Comparison of ENCODE assay signal across 17 mouse cellular contexts in the genomic region with DNA sequence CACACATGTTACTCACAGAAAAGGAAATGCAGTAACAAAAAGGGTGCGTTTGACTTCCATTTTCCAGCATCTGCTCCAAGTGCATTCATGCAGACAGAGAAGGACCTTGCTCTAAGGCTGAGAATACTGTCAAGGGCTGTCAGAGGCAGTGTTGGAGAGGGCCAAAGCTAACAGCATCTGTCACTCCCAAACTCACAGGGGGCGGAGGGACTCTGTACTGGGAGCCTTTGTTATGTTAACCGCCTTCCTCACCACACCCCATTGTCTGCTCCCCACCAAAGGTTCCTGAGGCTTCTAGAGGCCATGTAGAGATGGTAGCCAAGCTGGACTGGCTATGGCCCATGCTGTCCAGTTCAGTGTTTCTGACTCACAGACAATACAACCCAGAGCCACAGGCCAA.
DNase-seq lines count a peak whose midpoint lies in the region; ATAC-seq and TF ChIP-seq lines count a peak whose summit lies in the region.
"Had no signal": no experiment of that assay in that cellular context is flagged by ENCODE, and none has a peak within 500 bp of the region (broad histone marks: within the 10 kb centered on the region; RNA-seq: fewer than 3 reads in every experiment).

No protein-coding gene starts in this region.

- DNase-seq in brain, embryonic 14.5 days (ENCODE audit: low read depth) = peak; percentile 72
- DNase-seq in forebrain, embryonic 10.5 days (ENCODE audit: extremely low spot score, low spot score) = no peak
- DNase-seq in hindbrain, embryonic 14.5 days (ENCODE audit: low spot score) = no peak
- DNase-seq in retina, embryonic 14.5 days (ENCODE audit: low spot score) = peak; percentile 46
- DNase-seq in left cerebral cortex, adult 11 months (ENCODE audit: low spot score) = no peak
- DNase-seq in gastrocnemius, adult 2 months = no peak
- DNase-seq in left cerebral cortex, adult 9 months (ENCODE audit: low spot score in 2 of 2) = no peak
- DNase-seq: adrenal gland, adult 8-10 months; cerebellum, adult 9-11 months; left cerebral cortex, postnatal 4 days; thymus, adult 18-20 months had no signal

- TF ChIP-seq CTCF in brain, embryonic 14.5 days (IDR thresholded peaks at IDR 0.05; ENCODE audit: borderline replicate concordance, extremely low read depth, insufficient read depth, insufficient read length) = no peak
- no peak for TF ChIP-seq CTCF in gastrocnemius, adult 2 months (IDR thresholded peaks at IDR 0.05)

- intact Hi-C loops in gastrocnemius, adult 2 months (cut with DNase I) = no loop called here

- H3K9me3 ChIP-seq in forebrain, embryonic 10.5 days = 0 out of 2 replicates have a peak, but pooled peaks cover 5% of the 10 kb centered on the region
- H3K9me3 ChIP-seq in hindbrain, embryonic 14.5 days (ENCODE audit: control insufficient read depth, low read length) = 0 out of 2 replicates have a peak, but pooled peaks cover 5% of the 10 kb centered on the region
- H3K9me3 ChIP-seq: liver, embryonic 12.5 days; neural tube, embryonic 12.5 days had no signal

- no peak overlapping the region for H3K9ac ChIP-seq in hindbrain, embryonic 14.5 days
- H3K9ac ChIP-seq: liver, embryonic 12.5 days; neural tube, embryonic 12.5 days had no signal

- H3K4me1 ChIP-seq in forebrain, embryonic 10.5 days = peaks cover 22% of the 10 kb centered on the region
- no peaks in the 10 kb centered on the region for H3K4me1 ChIP-seq in hindbrain, embryonic 14.5 days (replicated peaks; ENCODE audit: control insufficient read depth, insufficient read depth, low read length)
- H3K4me1 ChIP-seq: liver, embryonic 12.5 days; megakaryocyte, embryonic 14.5 days had no signal

- H3K36me3 ChIP-seq in forebrain, embryonic 10.5 days (replicated peaks) = no peaks in the 10 kb centered on the region
- no peaks in the 10 kb centered on the region for H3K36me3 ChIP-seq in hindbrain, embryonic 14.5 days (replicated peaks; ENCODE audit: control insufficient read depth, insufficient read depth)
- H3K36me3 ChIP-seq: liver, embryonic 12.5 days; neural tube, embryonic 12.5 days had no signal

- H3K4me3 ChIP-seq in forebrain, embryonic 10.5 days = no peak overlapping the region
- no peak overlapping the region for H3K4me3 ChIP-seq in hindbrain, embryonic 14.5 days (replicated peaks; ENCODE audit: low read length)
- no peak overlapping the region for H3K4me3 ChIP-seq in gastrocnemius, adult 2 months
- H3K4me3 ChIP-seq: liver, embryonic 12.5 days; megakaryocyte, embryonic 14.5 days; neural tube, embryonic 12.5 days had no signal

- peaks cover 20% of the 10 kb centered on the region for H3K27me3 ChIP-seq in forebrain, embryonic 10.5 days (ENCODE audit: poor library complexity, severe bottlenecking)
- H3K27me3 ChIP-seq in hindbrain, embryonic 14.5 days (ENCODE audit: control insufficient read depth, insufficient read depth, low read length) = no peaks in the 10 kb centered on the region
- H3K27me3 ChIP-seq: CH12.LX; liver, embryonic 12.5 days; megakaryocyte, embryonic 14.5 days; neural tube, embryonic 12.5 days had no signal

- H3K4me2 ChIP-seq in hindbrain, embryonic 14.5 days (replicated peaks) = no peak overlapping the region
- H3K4me2 ChIP-seq: liver, embryonic 12.5 days; neural tube, embryonic 12.5 days had no signal

- peak overlapping the region; percentile 71 for H3K27ac ChIP-seq in forebrain, embryonic 10.5 days
- H3K27ac ChIP-seq in hindbrain, embryonic 14.5 days = peak overlapping the region; percentile 6; the same call in 1 of the 2 replicates
- H3K27ac ChIP-seq in gastrocnemius, adult 2 months = no peak overlapping the region
- H3K27ac ChIP-seq: kidney, postnatal 0 days; liver, embryonic 12.5 days; neural tube, embryonic 12.5 days had no signal

- no peak for TF ChIP-seq POLR2A in brain, embryonic 14.5 days (IDR thresholded peaks at IDR 0.05; ENCODE audit: borderline replicate concordance, extremely low read depth, insufficient read depth, insufficient read length, poor library complexity, severe bottlenecking)

- no peak for ATAC-seq in hindbrain, embryonic 14.5 days (ENCODE audit: low FRiP score)
- ATAC-seq: inflammation-experienced regulatory T-cells, adult 6 months; liver, embryonic 12.5 days had no signal

- 42% methylated on average over 3 of the region's 3 CpGs for WGBS in forebrain, embryonic 10.5 days
- WGBS in hindbrain, embryonic 14.5 days = 9% methylated on average over 3 of the region's 3 CpGs

Comparison
In these comparisons a context has a peak if more than half of its experiments do, and no peak if none do; other contexts are left out.
1. DNase-seq: peak in brain, embryonic 14.5 days (single experiment) and retina, embryonic 14.5 days (single experiment); none in forebrain, embryonic 10.5 days (single experiment), hindbrain, embryonic 14.5 days (single experiment), left cerebral cortex, adult 11 months (single experiment), gastrocnemius, adult 2 months (single experiment) and left cerebral cortex, adult 9 months (0 of 2).